Mouse (Mus musculus) limb, embryonic 15.5 days (tissue): Measurements from ENCODE around the gene Me3. TPM values are rescaled to one million over a fixed set of nuclear protein-coding genes. Genes with fewer than 3 reads are reported as not detected.

Source experiments
- ATAC-seq: fragments of 200-750 bp; cut with Nextera tagmentation; 2 replicates; pipeline ENCODE4 v1.8.0; 2017; ENCODE audit warnings: low read depth, moderate TSS enrichment; ENCODE audit not compliant: insufficient number of reproducible peaks, low FRiP score, low TSS enrichment
- H3K27ac ChIP-seq: fragments of 300-500 bp; sonication (generic); 2 replicates; pipeline ENCODE4 v1.5.1; 2015; ENCODE audit warnings: moderate library complexity, mild to moderate bottlenecking, inconsistent platforms
- H3K27me3 ChIP-seq: fragments of 300-500 bp; sonication (generic); 2 replicates; pipeline ENCODE4 v1.6.1; 2015; ENCODE audit warnings: inconsistent platforms
- H3K36me3 ChIP-seq: fragments of 300-500 bp; sonication (generic); 2 replicates; pipeline ENCODE4 v1.6.1; 2015; ENCODE audit warnings: inconsistent platforms
- H3K4me1 ChIP-seq: fragments of 300-500 bp; sonication (generic); 2 replicates; pipeline ENCODE4 v1.6.1; 2015; ENCODE audit warnings: inconsistent platforms
- H3K4me2 ChIP-seq: fragments of 300-500 bp; sonication (generic); 2 replicates; pipeline ENCODE4 v1.6.1; 2015; ENCODE audit warnings: mild to moderate bottlenecking, inconsistent platforms
- H3K4me3 ChIP-seq: fragments of 300-500 bp; sonication (generic); 2 replicates; pipeline ENCODE4 v1.5.1; 2015; ENCODE audit warnings: mild to moderate bottlenecking, inconsistent platforms
- H3K9ac ChIP-seq: fragments of 300-500 bp; sonication (generic); 2 replicates; pipeline ENCODE4 v1.6.1; 2015; ENCODE audit warnings: inconsistent platforms
- H3K9me3 ChIP-seq: fragments of 300-500 bp; sonication (generic); 2 replicates; pipeline ENCODE4 v1.6.1; 2016; ENCODE audit warnings: inconsistent platforms
- WGBS: fragments of 180-500 bp; shearing (Covaris S2); methylation state at CpG from one replicate; pipeline ENCODE4 v1.1.7; 2015; 5-methylcytosine and 5-hydroxymethylcytosine counted together
- polyA plus RNA-seq: library from polyadenylated mRNA; unstranded; fragments of >200 nt; fragmentation: Nextera tagmentation; extraction: Ambion mirVana; gene quantifications from 2 replicates; pipeline ENCODE4 v1.2.1, GENCODE M21; 2015

Me3 gene
- polyA plus RNA-seq, 1 experiment from 2014 or later, result 2.0 TPM

DNA sequence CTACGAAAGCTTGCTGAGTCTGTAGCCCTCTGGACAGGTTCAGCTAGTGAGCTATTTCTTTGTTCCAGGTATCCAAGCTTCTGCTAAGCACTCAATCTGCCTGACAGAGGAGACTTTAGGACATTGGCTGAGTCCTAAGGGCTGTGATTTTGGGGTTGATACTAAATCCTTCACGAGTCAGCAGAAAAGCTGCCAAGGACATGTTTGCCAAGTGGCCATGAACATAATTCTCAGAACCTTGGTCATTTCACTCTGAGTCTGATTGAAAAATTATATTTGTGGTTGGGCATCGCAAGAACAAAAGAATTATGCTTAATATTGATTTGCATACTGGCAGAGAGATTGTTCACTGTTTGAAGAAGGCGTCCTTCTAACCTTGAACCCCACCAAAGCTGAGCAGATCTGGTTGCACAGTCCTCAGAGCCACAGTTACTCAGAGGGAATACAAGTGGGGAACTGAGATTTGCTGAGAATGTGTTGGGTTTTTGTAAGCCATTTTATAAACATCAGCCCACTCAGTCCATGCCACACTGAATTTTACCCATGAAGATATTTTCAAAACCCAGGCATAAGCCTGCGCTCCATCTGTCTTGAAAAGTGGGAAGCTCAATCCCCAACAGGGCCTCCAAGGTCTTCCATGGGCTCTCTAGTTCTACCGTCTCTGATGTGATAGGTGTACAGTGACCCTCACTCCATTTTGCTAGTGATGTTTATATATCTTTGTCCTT, 39.1 kb downstream of the Me3 start:
- WGBS, result 85% methylated on average over 6 of the region's 6 CpGs
- Histone ChIP-seq H3K4me3 (no peak overlapping the region), H3K27me3 (no peaks in the 10 kb centered on the region), H3K9ac (no peak overlapping the region), H3K9me3 (no peaks in the 10 kb centered on the region), H3K4me1 (no peaks in the 10 kb centered on the region), H3K36me3 (no peaks in the 10 kb centered on the region), H3K4me2 (no peak overlapping the region), H3K27ac (no peak overlapping the region)
- no peak for ATAC-seq

DNA sequence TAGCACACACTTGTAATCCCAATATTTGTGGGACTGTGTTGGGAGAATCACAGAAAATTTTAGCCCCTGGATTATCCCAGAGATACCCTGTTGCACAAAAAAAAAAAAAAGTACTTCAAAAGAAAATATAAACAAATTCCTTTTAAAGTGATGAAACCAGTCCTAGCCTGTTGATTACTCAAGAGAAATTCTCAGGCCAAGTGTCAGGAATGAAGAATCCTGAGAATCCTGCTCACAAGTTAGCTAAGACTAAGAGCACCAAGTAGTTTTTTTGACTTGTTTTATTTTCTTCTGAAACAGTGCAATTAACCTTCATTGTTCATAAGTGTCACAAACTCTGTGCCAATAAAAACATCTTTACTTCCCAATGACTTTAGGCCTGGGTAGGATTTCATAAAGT, 44.0 kb downstream of the Me3 start:
- Histone ChIP-seq H3K27ac (no peak overlapping the region), H3K36me3 (no peaks in the 10 kb centered on the region), H3K9ac (no peak overlapping the region), H3K27me3 (no peaks in the 10 kb centered on the region), H3K9me3 (no peaks in the 10 kb centered on the region), H3K4me3 (no peak overlapping the region), H3K4me1 (peaks cover 9% of the 10 kb centered on the region; the same call in 1 of the 2 replicates), H3K4me2 (no peak overlapping the region)
- ATAC-seq, result no peak

DNA sequence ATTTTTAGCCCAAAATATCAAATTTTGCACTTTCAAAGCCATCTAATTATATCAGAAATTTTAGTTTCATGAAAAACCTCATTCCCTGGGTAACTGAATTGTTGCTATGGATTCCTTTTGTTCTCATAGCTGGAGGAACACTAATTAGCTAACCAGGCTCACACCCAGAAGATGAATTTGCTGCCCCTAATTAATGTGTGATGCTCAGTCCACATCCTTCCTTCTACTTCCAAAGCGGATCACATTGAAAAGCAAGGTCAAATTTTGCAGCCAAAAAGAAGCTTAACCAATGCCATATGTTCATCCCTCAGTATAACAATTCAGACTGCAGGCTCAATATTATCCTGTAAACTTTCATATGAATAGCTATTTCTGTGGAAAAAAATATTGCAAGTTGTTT, 45.7 kb downstream of the Me3 start:
- Histone ChIP-seq H3K4me2 (no peak overlapping the region), H3K27me3 (no peaks in the 10 kb centered on the region), H3K9me3 (no peaks in the 10 kb centered on the region), H3K4me1 (peaks cover 9% of the 10 kb centered on the region; the same call in 1 of the 2 replicates), H3K9ac (no peak overlapping the region), H3K4me3 (no peak overlapping the region), H3K27ac (no peak overlapping the region), H3K36me3 (no peaks in the 10 kb centered on the region)
- WGBS, result 42% methylated on average over 1 of the region's 1 CpGs
- ATAC-seq, result no peak

- no peak for ATAC-seq
- peaks cover 9% of the 10 kb centered on the region; the same call in 1 of the 2 replicates for H3K4me1 ChIP-seq
- no peak overlapping the region for H3K27ac ChIP-seq
- H3K36me3 ChIP-seq, result no peaks in the 10 kb centered on the region
- no peaks in the 10 kb centered on the region for H3K9me3 ChIP-seq
- 84% methylated on average over 5 of the region's 5 CpGs for WGBS
- no peak overlapping the region for H3K4me2 ChIP-seq
- H3K4me3 ChIP-seq, result no peak overlapping the region
- H3K27me3 ChIP-seq, result no peaks in the 10 kb centered on the region
- H3K9ac ChIP-seq, result no peak overlapping the region
Measured at GRCm38 (mm10) chr7:89678719-89679118, 46.5 kb downstream of the Me3 start.

GRCm38 (mm10) chr7:89679139-89679538, 46.9 kb downstream of the Me3 start:
- H3K9me3 ChIP-seq, result no peaks in the 10 kb centered on the region
- H3K4me2 ChIP-seq, result no peak overlapping the region

GRCm38 (mm10) chr7:89679621-89680140, 47.5 kb downstream of the Me3 start:
- no peak overlapping the region for H3K27ac ChIP-seq
- no peak overlapping the region for H3K4me3 ChIP-seq
- H3K27me3 ChIP-seq, result no peaks in the 10 kb centered on the region
- no peak overlapping the region for H3K9ac ChIP-seq
- WGBS, result 75% methylated on average over 2 of the region's 2 CpGs
- no peak for ATAC-seq
- no peaks in the 10 kb centered on the region for H3K9me3 ChIP-seq
- H3K4me1 ChIP-seq, result peaks cover 9% of the 10 kb centered on the region; the same call in 1 of the 2 replicates
- H3K4me2 ChIP-seq, result no peak overlapping the region
- H3K36me3 ChIP-seq, result no peaks in the 10 kb centered on the region

More at GRCm38 (mm10) chr7:89679139-89679538, 46.9 kb downstream of the Me3 start:
- 64% methylated on average over 6 of the region's 6 CpGs for WGBS
- Histone ChIP-seq H3K27ac (no peak overlapping the region), H3K4me1 (peaks cover 9% of the 10 kb centered on the region; the same call in 1 of the 2 replicates), H3K36me3 (no peaks in the 10 kb centered on the region), H3K4me3 (no peak overlapping the region), H3K27me3 (no peaks in the 10 kb centered on the region), H3K9ac (no peak overlapping the region)
- no peak for ATAC-seq

DNA sequence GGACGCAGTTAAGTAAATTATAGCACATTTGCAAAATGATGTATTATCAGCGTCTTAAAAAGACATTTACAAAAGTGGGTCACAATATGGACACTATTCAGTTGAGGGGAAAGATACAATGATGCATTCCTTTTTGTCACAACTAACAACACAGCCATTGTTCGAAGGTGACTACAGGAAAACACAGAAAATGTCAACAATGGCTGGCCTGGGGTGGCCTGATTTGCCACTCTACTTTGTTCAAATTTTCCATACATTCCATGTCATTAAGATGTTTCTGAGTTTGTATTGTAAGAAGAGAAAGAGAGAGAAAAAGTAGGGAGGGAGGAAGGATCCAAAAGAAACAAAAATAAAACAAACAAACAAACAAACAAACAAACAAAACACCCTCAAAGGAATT, 48.7 kb downstream of the Me3 start:
- 84% methylated on average over 3 of the region's 3 CpGs for WGBS
- ATAC-seq, result no peak
- peaks cover 9% of the 10 kb centered on the region; the same call in 1 of the 2 replicates for H3K4me1 ChIP-seq
- H3K4me3 ChIP-seq, result no peak overlapping the region
- H3K9me3 ChIP-seq, result no peaks in the 10 kb centered on the region
- H3K4me2 ChIP-seq, result no peak overlapping the region
- no peak overlapping the region for H3K27ac ChIP-seq
- no peak overlapping the region for H3K9ac ChIP-seq
- no peaks in the 10 kb centered on the region for H3K27me3 ChIP-seq
- no peaks in the 10 kb centered on the region for H3K36me3 ChIP-seq

GRCm38 (mm10) chr7:89681666-89682470, 49.7 kb downstream of the Me3 start:
- H3K4me3 ChIP-seq, result no peak overlapping the region
- H3K27me3 ChIP-seq, result no peaks in the 10 kb centered on the region
- ATAC-seq, result no peak
- no peaks in the 10 kb centered on the region for H3K9me3 ChIP-seq
- 84% methylated on average over 10 of the region's 10 CpGs for WGBS
- peaks cover 9% of the 10 kb centered on the region; the same call in 1 of the 2 replicates for H3K4me1 ChIP-seq
- H3K4me2 ChIP-seq, result no peak overlapping the region
- H3K36me3 ChIP-seq, result no peaks in the 10 kb centered on the region
- no peak overlapping the region for H3K9ac ChIP-seq
- no peak overlapping the region for H3K27ac ChIP-seq

- no peak for ATAC-seq
- Histone ChIP-seq H3K4me2 (no peak overlapping the region), H3K36me3 (no peaks in the 10 kb centered on the region), H3K27me3 (no peaks in the 10 kb centered on the region), H3K27ac (no peak overlapping the region), H3K9me3 (no peaks in the 10 kb centered on the region), H3K9ac (no peak overlapping the region), H3K4me3 (no peak overlapping the region), H3K4me1 (peaks cover 4% of the 10 kb centered on the region; the same call in 1 of the 2 replicates)
Measured at GRCm38 (mm10) chr7:89698186-89698585, 66.0 kb downstream of the Me3 start.

- no peak for ATAC-seq
- no peak overlapping the region for H3K9ac ChIP-seq
- 57% methylated on average over 5 of the region's 5 CpGs for WGBS
Measured at GRCm38 (mm10) chr7:89699668-89700350, 67.6 kb downstream of the Me3 start.

DNA sequence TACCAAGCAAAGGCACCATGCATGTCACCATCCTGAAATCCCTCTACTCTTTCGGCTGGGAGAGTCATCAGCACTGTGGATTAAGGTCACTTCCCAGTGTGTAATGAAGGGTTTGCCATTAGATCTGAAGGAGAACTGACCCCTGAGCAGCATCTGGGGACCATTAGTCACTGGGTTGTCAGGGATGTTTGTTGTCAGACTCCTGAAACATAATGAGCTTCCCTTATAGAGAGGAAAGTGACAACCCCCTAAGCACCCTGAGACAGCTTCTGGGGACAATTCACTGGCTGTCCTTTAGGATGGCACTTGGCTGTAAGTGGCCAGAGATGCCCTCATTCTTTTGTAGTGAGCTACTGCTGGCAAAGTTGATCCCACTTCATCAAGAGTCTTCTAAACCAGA, 68.3 kb downstream of the Me3 start:
- Histone ChIP-seq H3K9me3 (no peaks in the 10 kb centered on the region), H3K4me1 (peaks cover 4% of the 10 kb centered on the region; the same call in 1 of the 2 replicates), H3K27me3 (no peaks in the 10 kb centered on the region), H3K4me3 (no peak overlapping the region), H3K9ac (no peak overlapping the region), H3K27ac (no peak overlapping the region), H3K4me2 (no peak overlapping the region), H3K36me3 (no peaks in the 10 kb centered on the region)
- WGBS, result 31% methylated on average over 1 of the region's 1 CpGs
- no peak for ATAC-seq

More at GRCm38 (mm10) chr7:89699668-89700350, 67.6 kb downstream of the Me3 start:
- no peak overlapping the region for H3K27ac ChIP-seq
- H3K4me1 ChIP-seq, result peaks cover 4% of the 10 kb centered on the region; the same call in 1 of the 2 replicates
- no peak overlapping the region for H3K4me2 ChIP-seq
- H3K9me3 ChIP-seq, result no peaks in the 10 kb centered on the region
- H3K4me3 ChIP-seq, result no peak overlapping the region
- no peaks in the 10 kb centered on the region for H3K36me3 ChIP-seq
- H3K27me3 ChIP-seq, result no peaks in the 10 kb centered on the region
